Mouse (Mus musculus): ENCODE measurements around the gene Pttg1. TPM values are rescaled to one million over a fixed set of nuclear protein-coding genes. Genes with fewer than 3 reads are reported as not detected.
A peak's percentile ranks its signal among the peaks of the same experiment; 100 is the strongest.

Gene Pttg1
- polyA plus RNA-seq, 1 experiment from 2014 or later, result 53.0 TPM

- 0 out of 2 replicates have a peak, but pooled peaks have one; percentile 24 for ATAC-seq (ENCODE audit: low FRiP score)
- no peak for DNase-seq (ENCODE audit: low spot score)
- H3K9ac ChIP-seq, result no peak overlapping the region
- no peaks in the 10 kb centered on the region for H3K9me3 ChIP-seq (ENCODE audit: control insufficient read depth, low read length)
- no peaks in the 10 kb centered on the region for H3K36me3 ChIP-seq (replicated peaks; ENCODE audit: control insufficient read depth, insufficient read depth)
- no peak overlapping the region for H3K27ac ChIP-seq
- 0 out of 2 replicates have a peak, but pooled peaks cover 5% of the 10 kb centered on the region for H3K4me1 ChIP-seq (replicated peaks; ENCODE audit: control insufficient read depth, insufficient read depth, low read length)
- 31% methylated on average over 7 of the region's 7 CpGs for WGBS
- H3K27me3 ChIP-seq (ENCODE audit: control insufficient read depth, insufficient read depth, low read length), result no peaks in the 10 kb centered on the region
- no peak overlapping the region for H3K4me2 ChIP-seq (replicated peaks)
- H3K4me3 ChIP-seq (replicated peaks; ENCODE audit: low read length), result no peak overlapping the region
These were observed 8.8 kb downstream of the Pttg1 start for GRCm38 (mm10) chr11:43417201-43417600.

- 0 out of 2 replicates have a peak, but pooled peaks cover 5% of the 10 kb centered on the region for H3K4me1 ChIP-seq (replicated peaks; ENCODE audit: control insufficient read depth, insufficient read depth, low read length)
- no peaks in the 10 kb centered on the region for H3K9me3 ChIP-seq (ENCODE audit: control insufficient read depth, low read length)
- H3K4me2 ChIP-seq (replicated peaks), result no peak overlapping the region; the same call in 1 of the 2 replicates
- no peak overlapping the region for H3K4me3 ChIP-seq (replicated peaks; ENCODE audit: low read length)
- no peak overlapping the region for H3K27ac ChIP-seq
- DNase-seq (ENCODE audit: low spot score) (peak; percentile 84), ATAC-seq (ENCODE audit: low FRiP score) (no peak)
- 21% methylated on average over 14 of the region's 14 CpGs for WGBS
- H3K36me3 ChIP-seq (replicated peaks; ENCODE audit: control insufficient read depth, insufficient read depth), result no peaks in the 10 kb centered on the region
- H3K27me3 ChIP-seq (ENCODE audit: control insufficient read depth, insufficient read depth, low read length), result no peaks in the 10 kb centered on the region
- no peak overlapping the region for H3K9ac ChIP-seq
These were observed 13.1 kb downstream of the Pttg1 start for GRCm38 (mm10) chr11:43412771-43413451.

GRCm38 (mm10) chr11:43411413-43411812, 14.6 kb downstream of the Pttg1 start:
- no peaks in the 10 kb centered on the region for H3K27me3 ChIP-seq (ENCODE audit: control insufficient read depth, insufficient read depth, low read length)
- no peak overlapping the region for H3K27ac ChIP-seq
- ATAC-seq (ENCODE audit: low FRiP score), result no peak
- H3K4me1 ChIP-seq (replicated peaks; ENCODE audit: control insufficient read depth, insufficient read depth, low read length), result no peaks in the 10 kb centered on the region
- H3K9ac ChIP-seq, result no peak overlapping the region
- no peak overlapping the region for H3K4me3 ChIP-seq (replicated peaks; ENCODE audit: low read length)
- peak; percentile 70 for DNase-seq (ENCODE audit: low spot score)
- no peaks in the 10 kb centered on the region for H3K36me3 ChIP-seq (replicated peaks; ENCODE audit: control insufficient read depth, insufficient read depth)
- 0% methylated on average over 1 of the region's 1 CpGs for WGBS
- no peak overlapping the region for H3K4me2 ChIP-seq (replicated peaks)
- H3K9me3 ChIP-seq (ENCODE audit: control insufficient read depth, low read length), result no peaks in the 10 kb centered on the region

- DNase-seq (ENCODE audit: low spot score) (no peak), ATAC-seq (ENCODE audit: low FRiP score) (no peak)
- Histone ChIP-seq H3K4me2 (replicated peaks) (no peak overlapping the region), H3K4me3 (replicated peaks; ENCODE audit: low read length) (no peak overlapping the region), H3K4me1 (replicated peaks; ENCODE audit: control insufficient read depth, insufficient read depth, low read length) (no peaks in the 10 kb centered on the region), H3K36me3 (replicated peaks; ENCODE audit: control insufficient read depth, insufficient read depth) (no peaks in the 10 kb centered on the region), H3K9me3 (ENCODE audit: control insufficient read depth, low read length) (no peaks in the 10 kb centered on the region), H3K27me3 (ENCODE audit: control insufficient read depth, insufficient read depth, low read length) (no peaks in the 10 kb centered on the region), H3K9ac (no peak overlapping the region), H3K27ac (no peak overlapping the region)
- WGBS, result 84% methylated on average over 7 of the region's 7 CpGs
These were observed 15.8 kb downstream of the Pttg1 start for GRCm38 (mm10) chr11:43410291-43410690.

- ATAC-seq (ENCODE audit: low FRiP score), result no peak
- Histone ChIP-seq H3K4me2 (replicated peaks) (no peak overlapping the region), H3K27ac (no peak overlapping the region), H3K4me1 (replicated peaks; ENCODE audit: control insufficient read depth, insufficient read depth, low read length) (no peaks in the 10 kb centered on the region), H3K27me3 (ENCODE audit: control insufficient read depth, insufficient read depth, low read length) (no peaks in the 10 kb centered on the region), H3K4me3 (replicated peaks; ENCODE audit: low read length) (no peak overlapping the region), H3K9me3 (ENCODE audit: control insufficient read depth, low read length) (peaks cover 7% of the 10 kb centered on the region; the same call in 1 of the 2 replicates), H3K36me3 (replicated peaks; ENCODE audit: control insufficient read depth, insufficient read depth) (no peaks in the 10 kb centered on the region), H3K9ac (no peak overlapping the region)
- WGBS, result 76% methylated on average over 2 of the region's 2 CpGs
- DNase-seq (ENCODE audit: low spot score), result no peak
These were observed 17.2 kb downstream of the Pttg1 start for GRCm38 (mm10) chr11:43408888-43409287.

GRCm38 (mm10) chr11:43404150-43404807, 21.8 kb downstream of the Pttg1 start:
- Histone ChIP-seq H3K4me2 (replicated peaks) (no peak overlapping the region), H3K36me3 (replicated peaks; ENCODE audit: control insufficient read depth, insufficient read depth) (no peaks in the 10 kb centered on the region), H3K9me3 (ENCODE audit: control insufficient read depth, low read length) (peaks cover 7% of the 10 kb centered on the region; the same call in 1 of the 2 replicates), H3K4me3 (replicated peaks; ENCODE audit: low read length) (no peak overlapping the region), H3K27me3 (ENCODE audit: control insufficient read depth, insufficient read depth, low read length) (no peaks in the 10 kb centered on the region), H3K27ac (no peak overlapping the region), H3K9ac (no peak overlapping the region), H3K4me1 (replicated peaks; ENCODE audit: control insufficient read depth, insufficient read depth, low read length) (no peaks in the 10 kb centered on the region)
- WGBS, result 89% methylated on average over 15 of the region's 15 CpGs
- no peak for ATAC-seq (ENCODE audit: low FRiP score)
- DNase-seq (ENCODE audit: low spot score), result no peak

GRCm38 (mm10) chr11:43400131-43400530, 25.9 kb downstream of the Pttg1 start:
- H3K4me1 ChIP-seq (replicated peaks; ENCODE audit: control insufficient read depth, insufficient read depth, low read length), result no peaks in the 10 kb centered on the region
- no peak overlapping the region for H3K9ac ChIP-seq
- no peak for DNase-seq (ENCODE audit: low spot score)
- no peak for ATAC-seq (ENCODE audit: low FRiP score)
- 88% methylated on average over 1 of the region's 1 CpGs for WGBS
- no peak overlapping the region for H3K4me2 ChIP-seq (replicated peaks)
- H3K36me3 ChIP-seq (replicated peaks; ENCODE audit: control insufficient read depth, insufficient read depth), result no peaks in the 10 kb centered on the region
- H3K27me3 ChIP-seq (ENCODE audit: control insufficient read depth, insufficient read depth, low read length), result no peaks in the 10 kb centered on the region
- H3K9me3 ChIP-seq (ENCODE audit: control insufficient read depth, low read length), result peaks cover 7% of the 10 kb centered on the region; the same call in 1 of the 2 replicates
- H3K27ac ChIP-seq, result no peak overlapping the region
- no peak overlapping the region for H3K4me3 ChIP-seq (replicated peaks; ENCODE audit: low read length)

GRCm38 (mm10) chr11:43399297-43399696, 26.8 kb downstream of the Pttg1 start:
- no peak overlapping the region for H3K4me2 ChIP-seq (replicated peaks)
- H3K27ac ChIP-seq, result no peak overlapping the region
- H3K9me3 ChIP-seq (ENCODE audit: control insufficient read depth, low read length), result peaks cover under 1% of the 10 kb centered on the region; the same call in 1 of the 2 replicates
- DNase-seq (ENCODE audit: low spot score), result no peak
- H3K4me1 ChIP-seq (replicated peaks; ENCODE audit: control insufficient read depth, insufficient read depth, low read length), result no peaks in the 10 kb centered on the region
- WGBS, result 48% methylated on average over 4 of the region's 4 CpGs
- no peak for ATAC-seq (ENCODE audit: low FRiP score)
- H3K9ac ChIP-seq, result no peak overlapping the region
- no peak overlapping the region for H3K4me3 ChIP-seq (replicated peaks; ENCODE audit: low read length)
- no peaks in the 10 kb centered on the region for H3K36me3 ChIP-seq (replicated peaks; ENCODE audit: control insufficient read depth, insufficient read depth)
- H3K27me3 ChIP-seq (ENCODE audit: control insufficient read depth, insufficient read depth, low read length), result no peaks in the 10 kb centered on the region

- DNase-seq (ENCODE audit: low spot score) (no peak), ATAC-seq (ENCODE audit: low FRiP score) (no peak)
- Histone ChIP-seq H3K27ac (no peak overlapping the region), H3K27me3 (ENCODE audit: control insufficient read depth, insufficient read depth, low read length) (no peaks in the 10 kb centered on the region), H3K36me3 (replicated peaks; ENCODE audit: control insufficient read depth, insufficient read depth) (no peaks in the 10 kb centered on the region), H3K4me3 (replicated peaks; ENCODE audit: low read length) (no peak overlapping the region), H3K9ac (no peak overlapping the region), H3K4me1 (replicated peaks; ENCODE audit: control insufficient read depth, insufficient read depth, low read length) (no peaks in the 10 kb centered on the region), H3K4me2 (replicated peaks) (no peak overlapping the region), H3K9me3 (ENCODE audit: control insufficient read depth, low read length) (no peaks in the 10 kb centered on the region)
- WGBS, result 55% methylated on average over 7 of the region's 7 CpGs
These were observed 29.4 kb downstream of the Pttg1 start for GRCm38 (mm10) chr11:43396672-43397071.

Measured in hindbrain, embryonic 14.5 days (tissue).